Mouse (Mus musculus): ENCODE results near the gene Hbp1.

The Hbp1 gene

GRCm38 (mm10) chr12:31949759-31950658 lies at the start of gene Hbp1:
Gene Hbp1 (minus strand): TSS chr12:31950535.
- peak; percentile 99 for DNase-seq (ENCODE audit: low spot score in 2 of 2)

GRCm38 (mm10) chr12:31998706-31999105 lies 48.4 kb upstream of the Hbp1 start:
- no peak for DNase-seq (ENCODE audit: low spot score in 2 of 2)

DNA sequence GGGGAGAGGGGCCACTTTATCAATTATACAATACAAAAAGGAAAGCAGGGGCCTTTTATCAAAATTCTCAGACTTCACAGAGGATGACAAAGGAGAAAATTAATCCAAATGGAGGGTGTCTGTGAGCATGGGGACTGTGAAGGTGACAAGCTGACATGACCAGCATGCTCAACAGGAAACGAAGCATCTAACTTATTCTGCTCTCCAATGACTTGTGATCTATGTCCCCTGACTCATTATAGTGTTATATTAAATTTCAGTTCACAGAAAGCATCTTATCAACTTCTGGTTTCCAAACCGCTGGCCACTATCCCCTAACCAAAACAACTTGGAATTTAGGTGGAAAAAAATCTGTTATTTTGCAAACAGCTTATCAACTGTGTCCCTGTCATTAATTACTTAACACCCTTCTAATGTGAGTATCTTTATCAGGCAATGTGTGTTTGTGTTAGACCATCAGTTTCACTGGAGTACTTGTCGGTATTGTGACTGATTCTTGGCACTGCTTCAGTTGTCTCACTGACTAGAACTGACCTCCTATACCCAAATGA lies 47.1 kb upstream of the Hbp1 start:
- DNase-seq (ENCODE audit: low spot score in 2 of 2), result no peak

- DNase-seq (ENCODE audit: low spot score in 2 of 2), result peak; percentile 34 to 64
These were observed 46.5 kb upstream of the Hbp1 start for GRCm38 (mm10) chr12:31996877-31997276.

DNA sequence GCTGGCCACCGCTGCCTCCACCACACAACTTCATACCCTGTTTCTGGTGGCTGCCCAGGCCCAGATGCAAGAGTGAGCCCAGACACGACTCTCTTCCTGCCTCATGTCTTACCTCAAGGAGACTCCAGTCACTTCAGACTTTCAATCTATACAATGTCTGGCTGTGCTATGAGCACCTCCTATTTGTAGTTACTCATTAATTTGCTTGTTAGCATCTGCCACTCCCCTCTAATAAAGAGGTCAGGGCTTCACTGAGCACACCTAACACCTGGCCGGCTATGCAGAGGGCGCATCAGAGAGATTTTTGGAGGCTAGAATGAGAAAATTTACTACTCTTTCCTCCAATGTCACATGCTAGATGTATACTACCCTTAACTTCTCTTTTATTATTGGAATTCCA lies 40.2 kb upstream of the Hbp1 start:
- no peak for DNase-seq (ENCODE audit: low spot score in 2 of 2)

- DNase-seq (ENCODE audit: low spot score in 2 of 2), result no peak
These were observed 39.4 kb upstream of the Hbp1 start for GRCm38 (mm10) chr12:31989726-31990125.

GRCm38 (mm10) chr12:31986463-31986862 lies 36.1 kb upstream of the Hbp1 start:
- no peak for DNase-seq (ENCODE audit: low spot score in 2 of 2)

- no peak for DNase-seq (ENCODE audit: low spot score in 2 of 2)
These were observed 35.4 kb upstream of the Hbp1 start for GRCm38 (mm10) chr12:31985738-31986137.

- DNase-seq (ENCODE audit: low spot score in 2 of 2), result no peak
These were observed 34.3 kb upstream of the Hbp1 start for GRCm38 (mm10) chr12:31984664-31985063.

GRCm38 (mm10) chr12:31984206-31984605 lies 33.9 kb upstream of the Hbp1 start:
- DNase-seq (ENCODE audit: low spot score in 2 of 2), result no peak

- DNase-seq (ENCODE audit: low spot score in 2 of 2), result no peak
These were observed 33.4 kb upstream of the Hbp1 start for GRCm38 (mm10) chr12:31983769-31984168.

GRCm38 (mm10) chr12:31983238-31983637 lies 32.9 kb upstream of the Hbp1 start:
- no peak for DNase-seq (ENCODE audit: low spot score in 2 of 2)

DNA sequence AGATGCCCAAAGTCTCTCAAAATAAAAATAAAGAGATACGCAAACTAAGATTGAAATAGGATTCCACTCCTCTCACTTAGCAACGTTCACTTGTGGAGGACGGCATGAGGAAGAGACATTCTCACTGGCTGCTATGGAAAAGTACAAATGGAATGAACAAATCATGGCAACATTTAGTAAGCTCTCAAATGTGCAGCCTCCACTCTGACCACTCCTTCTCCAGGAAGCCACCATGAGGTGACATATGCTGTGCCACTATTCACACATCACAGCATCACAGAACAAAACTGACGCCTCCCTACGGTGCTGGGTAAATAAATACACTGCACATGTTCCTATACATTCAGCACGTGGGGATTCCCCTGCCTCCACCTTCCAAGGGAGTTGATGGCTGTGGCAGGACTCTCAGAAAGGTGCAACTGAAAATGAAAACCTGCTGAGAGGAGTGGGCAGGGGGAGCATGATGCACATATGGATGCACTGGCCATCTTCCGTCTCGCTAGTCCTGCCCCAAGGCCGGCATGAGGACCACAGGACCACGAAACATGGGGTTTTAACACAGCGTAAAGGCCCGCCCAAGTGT lies 27.4 kb upstream of the Hbp1 start:
- DNase-seq (ENCODE audit: low spot score in 2 of 2), result no peak

DNA sequence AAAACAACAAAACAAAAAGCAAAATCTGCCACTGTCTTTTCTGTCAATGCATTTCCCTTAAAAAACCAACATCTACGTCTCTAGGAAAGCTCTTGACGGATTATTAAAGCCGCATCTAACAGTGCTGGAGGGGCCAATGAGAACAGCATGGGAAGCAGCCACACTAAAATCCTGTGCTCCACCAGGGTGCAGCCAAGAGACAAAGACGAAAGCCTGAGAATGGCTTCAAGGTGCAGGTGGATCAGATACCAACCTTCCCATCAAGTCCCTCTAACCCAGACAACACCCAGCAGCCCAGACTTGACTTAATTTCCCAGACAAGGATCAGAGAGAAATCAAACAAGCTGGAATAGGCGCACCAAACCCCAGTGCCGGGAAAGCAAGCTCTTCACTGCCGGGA lies 26.2 kb upstream of the Hbp1 start:
- no peak for DNase-seq (ENCODE audit: low spot score in 2 of 2)

- DNase-seq (ENCODE audit: low spot score in 2 of 2), result peak; percentile 86 to 89
These were observed 23.3 kb upstream of the Hbp1 start for GRCm38 (mm10) chr12:31973473-31974172.

DNA sequence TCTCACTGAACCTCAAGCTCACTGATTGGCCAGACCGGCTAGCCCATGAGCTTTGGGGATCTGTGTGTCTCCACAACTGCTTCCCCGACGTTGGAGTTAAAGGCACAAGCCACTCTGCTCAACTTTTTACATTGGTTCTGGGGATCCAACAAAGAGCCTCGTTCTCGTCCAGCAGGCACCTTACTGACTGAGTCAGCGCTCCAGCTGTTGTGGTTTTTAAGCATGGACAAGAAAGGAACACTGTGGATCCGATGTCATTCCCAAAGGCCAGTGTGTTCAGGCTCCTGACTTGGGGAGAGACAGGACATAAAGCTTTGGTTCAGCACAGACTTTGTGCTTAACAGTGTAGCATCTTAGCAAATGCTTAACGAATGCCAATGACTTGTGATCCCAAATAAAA lies 21.2 kb upstream of the Hbp1 start:
- no peak for DNase-seq (ENCODE audit: low spot score in 2 of 2)

DNA sequence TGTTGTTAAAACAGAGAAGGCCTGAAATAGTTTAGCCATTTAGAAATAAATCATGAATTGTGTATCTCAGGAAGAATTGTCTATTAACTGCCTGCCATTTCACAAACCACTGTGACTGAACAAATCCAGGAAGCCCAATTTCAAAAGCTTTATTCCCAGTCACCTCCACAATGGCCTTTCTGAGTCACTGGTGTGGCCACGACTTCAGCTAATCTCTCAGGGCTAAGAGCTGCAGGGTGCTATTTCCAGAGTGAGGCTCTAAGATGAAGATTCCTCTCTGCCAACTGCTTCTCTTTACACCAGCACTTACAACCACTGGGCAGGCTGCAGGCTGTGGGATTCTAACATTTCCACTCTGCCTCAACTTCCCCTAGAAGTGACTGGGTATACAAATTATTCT lies 18.8 kb upstream of the Hbp1 start:
- DNase-seq (ENCODE audit: low spot score in 2 of 2), result no peak

- DNase-seq (ENCODE audit: low spot score in 2 of 2), result peak; percentile 20 to 63
These were observed 17.2 kb upstream of the Hbp1 start for GRCm38 (mm10) chr12:31967536-31967935.

GRCm38 (mm10) chr12:31966405-31966804 lies 16.1 kb upstream of the Hbp1 start:
- peak; percentile 8 to 31 for DNase-seq (ENCODE audit: low spot score in 2 of 2)

- DNase-seq (ENCODE audit: low spot score in 2 of 2), result peak in 1 of 2 experiments; percentile 54
These were observed 15.3 kb upstream of the Hbp1 start for GRCm38 (mm10) chr12:31965517-31966212.

DNA sequence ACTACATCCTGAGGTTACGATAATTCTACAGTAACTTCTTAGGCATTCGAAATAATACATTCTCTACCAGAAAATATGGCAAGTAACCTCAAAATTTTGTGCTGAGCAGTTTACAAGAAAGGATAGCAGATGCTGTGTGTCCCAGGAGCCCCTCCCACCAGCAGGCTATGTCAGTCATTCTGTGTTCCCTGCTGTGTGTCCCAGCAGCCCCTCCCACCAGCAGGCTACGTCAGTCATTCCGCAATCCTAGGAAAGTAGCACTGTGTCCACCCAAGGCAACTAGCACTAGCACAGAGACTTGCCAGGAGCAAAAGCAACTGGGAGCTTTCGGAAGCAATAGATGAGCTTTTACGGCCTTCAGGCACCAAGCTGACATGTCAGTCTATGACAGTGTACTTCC lies 13.7 kb upstream of the Hbp1 start:
- no peak for DNase-seq (ENCODE audit: low spot score in 2 of 2)

DNA sequence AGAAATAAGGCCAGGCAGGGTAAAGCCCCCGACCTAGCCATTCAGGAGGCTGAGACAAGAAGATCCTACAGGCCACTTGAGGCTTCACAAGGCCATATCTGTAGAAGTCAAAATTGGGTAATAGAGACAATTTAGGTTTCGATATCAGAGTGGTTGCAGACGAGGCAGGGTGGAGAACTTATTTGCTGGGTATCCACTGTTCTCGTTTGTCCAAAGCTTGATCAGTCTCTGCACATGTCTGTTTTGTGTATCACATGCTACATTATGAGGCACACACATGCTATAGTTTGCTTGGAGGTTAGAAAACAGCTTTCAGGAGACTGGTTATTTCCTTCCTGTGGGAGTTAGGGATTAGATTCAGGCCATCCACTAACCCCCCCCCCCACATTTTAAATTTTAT lies 5.5 kb upstream of the Hbp1 start:
- no peak for DNase-seq (ENCODE audit: low spot score in 2 of 2)

Measured in spleen, postnatal 36 days (tissue).